Mouse (Mus musculus): ENCODE data around the gene Tas2r108. TPM values are rescaled to one million over a fixed set of nuclear protein-coding genes. Genes with fewer than 3 reads are reported as not detected.

The Tas2r108 gene
- polyA plus RNA-seq, 1 experiment from 2014 or later, result not detected

DNA sequence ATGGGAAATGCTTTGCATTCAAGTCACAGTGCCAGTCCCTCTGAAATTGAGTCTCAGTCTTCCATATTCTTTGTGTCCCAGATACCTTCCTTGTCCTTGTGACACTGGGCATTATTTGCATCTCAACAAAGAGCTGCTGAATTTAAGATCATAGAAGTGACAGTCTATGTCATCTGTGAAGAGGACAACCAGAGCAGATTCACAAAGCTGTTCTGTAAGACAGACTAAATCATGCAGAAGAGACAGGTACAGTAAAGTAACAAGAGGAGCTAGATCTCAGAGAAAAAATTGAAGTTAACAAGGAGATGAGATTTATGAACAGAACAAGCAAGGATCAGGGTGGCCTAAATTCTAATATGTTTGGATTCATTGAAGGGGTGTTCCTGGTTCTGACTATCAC lies 2.4 kb upstream of the Tas2r108 start, which contains the start of gene Tas2r137:
TSS of gene Tas2r137 (plus strand) at position 301 of the 400 bp plus-strand sequence.
- Histone ChIP-seq H3K9ac (ENCODE audit: low read length) (no peak within 1 kb of the TSS), H3K4me2 (ENCODE audit: low read length) (no peak within 1 kb of the TSS), H3K27ac (ENCODE audit: low read depth, low read length) (no peak within 1 kb of the TSS), H3K9me3 (replicated peaks; ENCODE audit: control insufficient read depth, low read length) (no peaks in the 10 kb centered on the region), H3K4me3 (ENCODE audit: low read depth, low read length) (no peak within 1 kb of the TSS), H3K4me1 (ENCODE audit: control insufficient read depth, insufficient read depth, low read length) (no peaks in the 10 kb centered on the region), H3K27me3 (replicated peaks; ENCODE audit: control insufficient read depth, insufficient read depth, low read length) (no peaks in the 10 kb centered on the region), H3K36me3 (ENCODE audit: control insufficient read depth, insufficient read depth, low read length) (peaks cover 2% of the 10 kb centered on the region; the same call in 1 of the 2 replicates)
- DNase-seq (ENCODE audit: low spot score) (no peak), ATAC-seq (no peak)

DNA sequence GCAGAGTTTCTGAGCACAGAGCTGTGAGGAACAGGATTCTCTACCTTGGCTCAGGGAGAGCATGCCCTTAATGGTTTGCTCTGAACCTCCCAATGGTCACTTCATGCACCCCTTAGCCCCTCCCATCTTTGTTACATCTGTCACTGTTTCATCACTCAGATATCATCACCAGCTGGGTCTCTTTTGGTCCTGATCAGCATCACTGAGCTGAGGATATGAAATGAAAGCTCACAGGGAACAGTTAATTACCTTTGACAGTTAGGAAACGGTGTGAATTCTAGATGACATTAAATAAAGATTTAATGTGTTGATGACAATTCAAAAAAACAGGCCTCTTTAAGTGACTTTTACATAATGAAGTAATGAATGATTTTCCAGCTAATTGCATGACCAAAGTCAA lies 26.1 kb downstream of the Tas2r108 start, which contains the start of gene Prss37:
TSS of gene Prss37 (minus strand) at position 101 of the 400 bp plus-strand sequence.
- no peak within 1 kb of the TSS for H3K4me3 ChIP-seq (ENCODE audit: low read depth, low read length)
- no peaks in the 10 kb centered on the region for H3K9me3 ChIP-seq (replicated peaks; ENCODE audit: control insufficient read depth, low read length)
- H3K4me2 ChIP-seq (ENCODE audit: low read length), result no peak within 1 kb of the TSS
- 76% methylated on average over 1 of the region's 1 CpGs for WGBS
- H3K27me3 ChIP-seq (replicated peaks; ENCODE audit: control insufficient read depth, insufficient read depth, low read length), result no peaks in the 10 kb centered on the region
- no peak within 1 kb of the TSS for H3K27ac ChIP-seq (ENCODE audit: low read depth, low read length)
- no peaks in the 10 kb centered on the region for H3K36me3 ChIP-seq (ENCODE audit: control insufficient read depth, insufficient read depth, low read length)
- DNase-seq (ENCODE audit: low spot score) (no peak), ATAC-seq (no peak)
- H3K4me1 ChIP-seq (ENCODE audit: control insufficient read depth, insufficient read depth, low read length), result no peaks in the 10 kb centered on the region
- no peak within 1 kb of the TSS for H3K9ac ChIP-seq (ENCODE audit: low read length)

Other genes starting within 250 kb of the Tas2r108 start
- 49.5 and 56.7 TPM in 2 replicates for gene Agk, start 168.4 kb upstream of the Tas2r108 start, polyA plus RNA-seq (2014; fragmentation: Nextera tagmentation; extraction: Ambion mirVana)
- gene E330009J07Rik, start 57.4 kb upstream of the Tas2r108 start, polyA plus RNA-seq (2014; fragmentation: Nextera tagmentation; extraction: Ambion mirVana), result 35.8 and 38.7 TPM in 2 replicates
- gene Wee2, start 54.4 kb upstream of the Tas2r108 start, polyA plus RNA-seq (2014; fragmentation: Nextera tagmentation; extraction: Ambion mirVana), result 0.07 and 0.23 TPM in 2 replicates
- gene Ssbp1, start 22.2 kb upstream of the Tas2r108 start, polyA plus RNA-seq (2014; fragmentation: Nextera tagmentation; extraction: Ambion mirVana), result 116 and 140 TPM in 2 replicates
- gene Tas2r137, start 2.3 kb upstream of the Tas2r108 start, polyA plus RNA-seq (2014; fragmentation: Nextera tagmentation; extraction: Ambion mirVana), result not detected in 2 replicates
- not detected in 2 replicates for gene Prss37, start 26.0 kb downstream of the Tas2r108 start, polyA plus RNA-seq (2014; fragmentation: Nextera tagmentation; extraction: Ambion mirVana)
- gene Olfr461, start 61.5 kb downstream of the Tas2r108 start, polyA plus RNA-seq (2014; fragmentation: Nextera tagmentation; extraction: Ambion mirVana), result not detected in 2 replicates
- 0.12 TPM in 1 of 2 replicates, not detected in the other for gene Olfr460, start 76.0 kb downstream of the Tas2r108 start, polyA plus RNA-seq (2014; fragmentation: Nextera tagmentation; extraction: Ambion mirVana)
- 0.66 and 0.84 TPM in 2 replicates for gene Clec5a, start 92.3 kb downstream of the Tas2r108 start, polyA plus RNA-seq (2014; fragmentation: Nextera tagmentation; extraction: Ambion mirVana)
- gene Tas2r138, start 119.8 kb downstream of the Tas2r108 start, polyA plus RNA-seq (2014; fragmentation: Nextera tagmentation; extraction: Ambion mirVana), result not detected in 2 replicates
- gene Mgam, start 135.3 kb downstream of the Tas2r108 start, polyA plus RNA-seq (2014; fragmentation: Nextera tagmentation; extraction: Ambion mirVana), result 0.17 TPM in 1 of 2 replicates, not detected in the other